Mouse (Mus musculus): ENCODE results near the gene Olfr691. TPM values are rescaled to one million over a fixed set of nuclear protein-coding genes. Genes with fewer than 3 reads are reported as not detected.
A peak's percentile ranks its signal among the peaks of the same experiment; 100 is the strongest.
"Not testable (repeated sequence)": the region's sequence is repeated elsewhere in the genome, so short reads cannot be mapped to it uniquely, and the experiment has no call there.

Gene Olfr691
- polyA plus RNA-seq, 1 experiment from 2014 or later, result not detected

GRCm38 (mm10) chr7:105367268-105367667 lies 25.2 kb upstream of the Olfr691 start:
- Histone ChIP-seq H3K36me3 (ENCODE audit: control insufficient read depth, insufficient read depth, low read length) (no peaks in the 10 kb centered on the region), H3K9me3 (ENCODE audit: control insufficient read depth, low read length) (no peaks in the 10 kb centered on the region), H3K4me1 (ENCODE audit: control insufficient read depth, insufficient read depth, low read length) (no peaks in the 10 kb centered on the region), H3K9ac (ENCODE audit: low read depth, low read length) (no peak overlapping the region), H3K4me2 (ENCODE audit: low read depth, low read length) (no peak overlapping the region), H3K27me3 (replicated peaks; ENCODE audit: control insufficient read depth, insufficient read depth, low read length) (no peaks in the 10 kb centered on the region), H3K27ac (ENCODE audit: low read length) (no peak overlapping the region), H3K4me3 (ENCODE audit: low read length) (no peak overlapping the region)
- WGBS, result 90% methylated on average over 5 of the region's 5 CpGs
- no peak for ATAC-seq

- Histone ChIP-seq H3K9ac (ENCODE audit: low read depth, low read length) (no peak overlapping the region), H3K9me3 (ENCODE audit: control insufficient read depth, low read length) (no peaks in the 10 kb centered on the region), H3K27ac (ENCODE audit: low read length) (no peak overlapping the region), H3K27me3 (replicated peaks; ENCODE audit: control insufficient read depth, insufficient read depth, low read length) (no peaks in the 10 kb centered on the region), H3K36me3 (ENCODE audit: control insufficient read depth, insufficient read depth, low read length) (no peaks in the 10 kb centered on the region), H3K4me3 (ENCODE audit: low read length) (no peak overlapping the region), H3K4me2 (ENCODE audit: low read depth, low read length) (no peak overlapping the region), H3K4me1 (ENCODE audit: control insufficient read depth, insufficient read depth, low read length) (no peaks in the 10 kb centered on the region)
- no peak for ATAC-seq
- WGBS, result 83% methylated on average over 2 of the region's 2 CpGs
Observed at GRCm38 (mm10) chr7:105361713-105362112, 19.6 kb upstream of the Olfr691 start.

- not testable (repeated sequence) for H3K27ac ChIP-seq (ENCODE audit: low read length); H3K27me3 ChIP-seq (replicated peaks; ENCODE audit: control insufficient read depth, insufficient read depth, low read length); H3K4me3 ChIP-seq (ENCODE audit: low read length); H3K9ac ChIP-seq (ENCODE audit: low read depth, low read length); H3K4me1 ChIP-seq (ENCODE audit: control insufficient read depth, insufficient read depth, low read length); H3K36me3 ChIP-seq (ENCODE audit: control insufficient read depth, insufficient read depth, low read length); H3K9me3 ChIP-seq (ENCODE audit: control insufficient read depth, low read length); H3K4me2 ChIP-seq (ENCODE audit: low read depth, low read length)
- WGBS, result 92% methylated on average over 1 of the region's 2 CpGs
- ATAC-seq, result 0 out of 2 replicates have a peak, but pooled peaks have one; percentile 65
Observed at GRCm38 (mm10) chr7:105356487-105356886, 14.4 kb upstream of the Olfr691 start.

GRCm38 (mm10) chr7:105356064-105356463 lies 14.0 kb upstream of the Olfr691 start:
- no CpG with 5 or more reads among the region's 5 CpGs for WGBS
- not testable (repeated sequence) for H3K27me3 ChIP-seq (replicated peaks; ENCODE audit: control insufficient read depth, insufficient read depth, low read length); H3K4me1 ChIP-seq (ENCODE audit: control insufficient read depth, insufficient read depth, low read length); H3K9me3 ChIP-seq (ENCODE audit: control insufficient read depth, low read length); H3K4me2 ChIP-seq (ENCODE audit: low read depth, low read length); H3K36me3 ChIP-seq (ENCODE audit: control insufficient read depth, insufficient read depth, low read length); ATAC-seq; H3K27ac ChIP-seq (ENCODE audit: low read length); H3K4me3 ChIP-seq (ENCODE audit: low read length); H3K9ac ChIP-seq (ENCODE audit: low read depth, low read length)

GRCm38 (mm10) chr7:105342752-105343151 lies 682 bp upstream of the Olfr691 start:
- Histone ChIP-seq H3K4me1 (ENCODE audit: control insufficient read depth, insufficient read depth, low read length) (no peaks in the 10 kb centered on the region), H3K36me3 (ENCODE audit: control insufficient read depth, insufficient read depth, low read length) (no peaks in the 10 kb centered on the region), H3K9me3 (ENCODE audit: control insufficient read depth, low read length) (no peaks in the 10 kb centered on the region), H3K4me3 (ENCODE audit: low read length) (no peak overlapping the region), H3K27ac (ENCODE audit: low read length) (no peak overlapping the region), H3K4me2 (ENCODE audit: low read depth, low read length) (no peak overlapping the region), H3K9ac (ENCODE audit: low read depth, low read length) (no peak overlapping the region), H3K27me3 (replicated peaks; ENCODE audit: control insufficient read depth, insufficient read depth, low read length) (no peaks in the 10 kb centered on the region)
- WGBS, result 86% methylated on average over 2 of the region's 2 CpGs
- ATAC-seq, result no peak

- Histone ChIP-seq H3K27me3 (replicated peaks; ENCODE audit: control insufficient read depth, insufficient read depth, low read length) (no peaks in the 10 kb centered on the region), H3K4me3 (ENCODE audit: low read length) (no peak within 1 kb of the TSS), H3K9ac (ENCODE audit: low read depth, low read length) (no peak within 1 kb of the TSS), H3K27ac (ENCODE audit: low read length) (no peak within 1 kb of the TSS), H3K36me3 (ENCODE audit: control insufficient read depth, insufficient read depth, low read length) (no peaks in the 10 kb centered on the region), H3K4me1 (ENCODE audit: control insufficient read depth, insufficient read depth, low read length) (no peaks in the 10 kb centered on the region), H3K4me2 (ENCODE audit: low read depth, low read length) (no peak within 1 kb of the TSS), H3K9me3 (ENCODE audit: control insufficient read depth, low read length) (no peaks in the 10 kb centered on the region)
- WGBS, result 76% methylated on average over 1 of the region's 1 CpGs
- ATAC-seq, result no peak
Observed at GRCm38 (mm10) chr7:105334004-105334403, 8.1 kb downstream of the Olfr691 start, which contains the start of gene Olfr690. Olfr690 (minus strand) TSS chr7:105334104.

GRCm38 (mm10) chr7:105325302-105325701 lies 16.8 kb downstream of the Olfr691 start:
- no peak overlapping the region for H3K27ac ChIP-seq (ENCODE audit: low read length)
- no peak overlapping the region for H3K4me3 ChIP-seq (ENCODE audit: low read length)
- no peak overlapping the region for H3K9ac ChIP-seq (ENCODE audit: low read depth, low read length)
- H3K9me3 ChIP-seq (ENCODE audit: control insufficient read depth, low read length), result no peaks in the 10 kb centered on the region
- WGBS, result 73% methylated on average over 2 of the region's 2 CpGs
- ATAC-seq, result no peak
- H3K36me3 ChIP-seq (ENCODE audit: control insufficient read depth, insufficient read depth, low read length), result no peaks in the 10 kb centered on the region
- no peaks in the 10 kb centered on the region for H3K27me3 ChIP-seq (replicated peaks; ENCODE audit: control insufficient read depth, insufficient read depth, low read length)
- H3K4me1 ChIP-seq (ENCODE audit: control insufficient read depth, insufficient read depth, low read length), result no peaks in the 10 kb centered on the region
- no peak overlapping the region for H3K4me2 ChIP-seq (ENCODE audit: low read depth, low read length)

GRCm38 (mm10) chr7:105310865-105311264 lies 31.2 kb downstream of the Olfr691 start, which contains the start of gene Olfr689:
Olfr689 (plus strand) TSS chr7:105311165.
- WGBS, result 80% methylated on average over 1 of the region's 1 CpGs
- no peak for ATAC-seq

GRCm38 (mm10) chr7:105290051-105290450 lies 52.0 kb downstream of the Olfr691 start:
- Histone ChIP-seq H3K27me3 (replicated peaks; ENCODE audit: control insufficient read depth, insufficient read depth, low read length) (no peaks in the 10 kb centered on the region), H3K4me1 (ENCODE audit: control insufficient read depth, insufficient read depth, low read length) (no peaks in the 10 kb centered on the region), H3K36me3 (ENCODE audit: control insufficient read depth, insufficient read depth, low read length) (no peaks in the 10 kb centered on the region), H3K9me3 (ENCODE audit: control insufficient read depth, low read length) (no peaks in the 10 kb centered on the region), H3K9ac (ENCODE audit: low read depth, low read length) (no peak overlapping the region), H3K4me3 (ENCODE audit: low read length) (no peak overlapping the region), H3K27ac (ENCODE audit: low read length) (no peak overlapping the region), H3K4me2 (ENCODE audit: low read depth, low read length) (no peak overlapping the region)
- no peak for ATAC-seq

More at GRCm38 (mm10) chr7:105310865-105311264, 31.2 kb downstream of the Olfr691 start, which contains the start of gene Olfr689:
- Histone ChIP-seq H3K36me3 (ENCODE audit: control insufficient read depth, insufficient read depth, low read length) (no peaks in the 10 kb centered on the region), H3K27ac (ENCODE audit: low read length) (no peak within 1 kb of the TSS), H3K9ac (ENCODE audit: low read depth, low read length) (no peak within 1 kb of the TSS), H3K9me3 (ENCODE audit: control insufficient read depth, low read length) (no peaks in the 10 kb centered on the region), H3K4me2 (ENCODE audit: low read depth, low read length) (no peak within 1 kb of the TSS), H3K27me3 (replicated peaks; ENCODE audit: control insufficient read depth, insufficient read depth, low read length) (no peaks in the 10 kb centered on the region), H3K4me1 (ENCODE audit: control insufficient read depth, insufficient read depth, low read length) (no peaks in the 10 kb centered on the region), H3K4me3 (ENCODE audit: low read length) (no peak within 1 kb of the TSS)

- Histone ChIP-seq H3K36me3 (ENCODE audit: control insufficient read depth, insufficient read depth, low read length) (no peaks in the 10 kb centered on the region), H3K27ac (ENCODE audit: low read length) (no peak within 1 kb of the TSS), H3K4me1 (ENCODE audit: control insufficient read depth, insufficient read depth, low read length) (no peaks in the 10 kb centered on the region), H3K27me3 (replicated peaks; ENCODE audit: control insufficient read depth, insufficient read depth, low read length) (no peaks in the 10 kb centered on the region), H3K9me3 (ENCODE audit: control insufficient read depth, low read length) (no peaks in the 10 kb centered on the region), H3K9ac (ENCODE audit: low read depth, low read length) (no peak within 1 kb of the TSS), H3K4me3 (ENCODE audit: low read length) (no peak within 1 kb of the TSS), H3K4me2 (ENCODE audit: low read depth, low read length) (no peak within 1 kb of the TSS)
- no peak for ATAC-seq
- 78% methylated on average over 6 of the region's 6 CpGs for WGBS
Observed at GRCm38 (mm10) chr7:105287795-105288194, 54.3 kb downstream of the Olfr691 start, which contains the start of gene Olfr688. Olfr688 (plus strand) TSS chr7:105288095.
